Mouse (Mus musculus) liver, postnatal 0 days (tissue): Measurements from ENCODE around the gene 2310022A10Rik. TPM values are rescaled to one million over a fixed set of nuclear protein-coding genes. Genes with fewer than 3 reads are reported as not detected.

Experiments used
- ATAC-seq: fragments of 200-750 bp; cut with Nextera tagmentation; 2 replicates; pipeline ENCODE4 v1.8.0; 2017; ENCODE audit warnings: mild to moderate bottlenecking, moderate library complexity
- DNase-seq: peaks from one replicate; pipeline ENCODE4 v3.0.0-alpha.2; 2016
- H3K27ac ChIP-seq: fragments of 300-500 bp; sonication (generic); 2 replicates; pipeline ENCODE4 v1.5.1; 2014; ENCODE audit warnings: antibody characterized with exemption, moderate library complexity, mild to moderate bottlenecking, low read depth
- H3K27me3 ChIP-seq: fragments of 300-500 bp; sonication (generic); 2 replicates; pipeline ENCODE4 v1.6.1; 2014; ENCODE audit warnings: low read length, control low read depth, mixed read lengths; ENCODE audit not compliant: insufficient read depth
- H3K36me3 ChIP-seq: fragments of 300-500 bp; sonication (generic); replicated peaks from 2 replicates; pipeline ENCODE4 v1.6.1; 2014; ENCODE audit warnings: mild to moderate bottlenecking, control low read depth, low read length, moderate library complexity, mixed read lengths; ENCODE audit not compliant: insufficient read depth
- H3K4me1 ChIP-seq: fragments of 300-500 bp; sonication (generic); 2 replicates; pipeline ENCODE4 v1.6.1; 2014; ENCODE audit warnings: antibody characterized with exemption, mild to moderate bottlenecking, control low read depth; ENCODE audit not compliant: insufficient read depth
- H3K4me2 ChIP-seq: fragments of 300-500 bp; sonication (generic); 2 replicates; pipeline ENCODE4 v1.6.1; 2014; ENCODE audit warnings: low read depth, mild to moderate bottlenecking, low read length, moderate library complexity, mixed read lengths
- H3K4me3 ChIP-seq: fragments of 300-500 bp; sonication (generic); 2 replicates; pipeline ENCODE4 v1.5.1; 2014; ENCODE audit warnings: low read depth, low read length
- H3K9ac ChIP-seq: fragments of 300-500 bp; sonication (generic); replicated peaks from 2 replicates; pipeline ENCODE4 v1.6.1; 2014; ENCODE audit warnings: mild to moderate bottlenecking, moderate library complexity
- H3K9me3 ChIP-seq: fragments of 300-500 bp; sonication (generic); 2 replicates; pipeline ENCODE4 v1.6.1; 2016; ENCODE audit warnings: mild to moderate bottlenecking, control low read depth, low read length, mixed read lengths
- CTCF ChIP-seq: sonication (generic); IDR thresholded peaks from 2 replicates; pipeline ENCODE4 v1.5.1; 2016; ENCODE audit warnings: antibody characterized with exemption, low read depth
- EP300 ChIP-seq: IDR thresholded peaks from 2 replicates; pipeline ENCODE4 v1.6.1; 2016; ENCODE audit warnings: antibody characterized with exemption, low read depth, mild to moderate bottlenecking
- WGBS: fragments of 180-500 bp; shearing (Covaris S2); extraction: QIAGEN DNeasy Blood & Tissue Kit; methylation state at CpG from one replicate; pipeline ENCODE4 v1.1.7; 2014; ENCODE audit not compliant: insufficient replicate concordance; 5-methylcytosine and 5-hydroxymethylcytosine counted together
- polyA plus RNA-seq: library from polyadenylated mRNA; unstranded; fragments of >200 nt; fragmentation: Nextera tagmentation; extraction: Ambion mirVana; gene quantifications from 2 replicates; pipeline ENCODE4 v1.2.1, GENCODE M21; 2015

2310022A10Rik gene
- polyA plus RNA-seq, 1 experiment from 2014 or later, result 8.6 TPM

DNA sequence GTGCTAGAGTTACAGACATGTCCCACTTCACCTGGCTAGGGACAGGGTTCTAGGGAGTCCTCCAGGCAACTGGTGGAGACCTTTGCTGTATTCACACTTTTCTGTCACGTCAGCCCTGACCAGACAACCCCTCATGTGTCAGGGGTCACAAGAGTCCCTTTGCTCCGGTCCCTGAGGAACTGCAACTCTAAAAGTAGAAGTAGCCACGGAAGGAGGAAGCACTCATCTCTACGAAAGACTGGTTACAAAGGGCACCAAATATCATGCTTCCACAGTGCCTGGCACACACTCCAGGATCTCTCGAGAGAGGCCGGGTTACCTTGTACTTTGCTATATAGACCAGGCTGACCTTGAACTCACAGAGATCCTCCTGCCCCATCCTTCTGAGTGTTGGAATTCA lies 16.4 kb upstream of the 2310022A10Rik start:
- peaks cover 46% of the 10 kb centered on the region for H3K4me1 ChIP-seq
- ATAC-seq, result no peak
- DNase-seq, result no peak
- no peak overlapping the region for H3K4me2 ChIP-seq
- H3K36me3 ChIP-seq, result peaks cover 40% of the 10 kb centered on the region
- no peak overlapping the region for H3K4me3 ChIP-seq
- H3K9me3 ChIP-seq, result no peaks in the 10 kb centered on the region
- H3K9ac ChIP-seq, result no peak overlapping the region
- 63% methylated on average over 6 of the region's 6 CpGs for WGBS
- TF ChIP-seq EP300, result no peak
- TF ChIP-seq CTCF, result no peak
- peak overlapping the region; percentile 39; the same call in 1 of the 2 replicates for H3K27ac ChIP-seq
- H3K27me3 ChIP-seq, result no peaks in the 10 kb centered on the region

DNA sequence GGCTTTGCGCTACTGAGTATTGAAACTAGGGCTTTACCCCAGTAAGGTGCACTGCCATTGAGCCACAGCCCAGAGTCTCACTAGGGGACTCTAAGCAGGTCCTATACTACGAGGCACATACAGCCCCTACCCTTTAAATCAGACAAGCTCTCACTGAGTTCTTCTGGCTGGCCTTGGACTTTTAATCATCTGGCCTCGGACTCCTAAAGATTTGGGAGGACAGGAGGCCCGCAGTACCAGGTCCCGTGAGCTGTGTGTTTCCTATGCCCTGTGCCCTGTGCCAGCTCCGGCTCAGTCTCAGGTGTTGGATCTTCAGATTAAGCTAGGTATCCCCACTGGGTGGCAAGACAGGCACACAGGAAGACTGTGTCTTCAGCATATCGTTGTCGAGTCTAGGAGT lies 15.0 kb upstream of the 2310022A10Rik start:
- DNase-seq (no peak), ATAC-seq (no peak)
- H3K36me3 ChIP-seq, result peaks cover 33% of the 10 kb centered on the region
- H3K4me2 ChIP-seq, result no peak overlapping the region
- H3K4me1 ChIP-seq, result peaks cover 56% of the 10 kb centered on the region
- TF ChIP-seq EP300, result no peak
- TF ChIP-seq CTCF, result no peak
- WGBS, result 82% methylated on average over 8 of the region's 8 CpGs
- H3K9me3 ChIP-seq, result no peaks in the 10 kb centered on the region
- H3K27ac ChIP-seq, result no peak overlapping the region
- no peak overlapping the region for H3K4me3 ChIP-seq
- H3K9ac ChIP-seq, result no peak overlapping the region
- no peaks in the 10 kb centered on the region for H3K27me3 ChIP-seq

DNA sequence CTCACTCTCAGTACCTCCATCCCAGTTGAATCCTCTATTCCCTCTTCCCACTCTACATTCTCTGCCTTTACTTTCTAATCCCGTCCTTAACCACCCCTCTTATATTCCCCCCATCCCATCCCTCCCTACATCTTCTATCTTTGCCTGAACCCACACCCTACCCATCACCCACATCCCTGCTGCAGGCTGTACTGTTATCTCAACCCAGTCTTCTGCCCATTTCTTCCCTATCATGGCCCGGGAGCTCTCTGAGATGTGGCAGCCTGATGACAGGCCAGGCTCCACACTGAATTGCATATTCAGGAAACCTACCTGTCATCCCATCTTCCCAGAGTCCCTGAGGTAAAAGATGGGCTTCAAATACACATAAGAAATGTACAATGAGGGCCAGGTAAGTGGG lies 14.2 kb upstream of the 2310022A10Rik start:
- Histone ChIP-seq H3K9me3 (no peaks in the 10 kb centered on the region), H3K4me2 (peak overlapping the region; percentile 22; the same call in 1 of the 2 replicates), H3K27me3 (no peaks in the 10 kb centered on the region), H3K4me1 (peaks cover 58% of the 10 kb centered on the region), H3K4me3 (no peak overlapping the region), H3K36me3 (peaks cover 28% of the 10 kb centered on the region), H3K9ac (no peak overlapping the region), H3K27ac (no peak overlapping the region)
- DNase-seq (no peak), ATAC-seq (no peak)
- no peak for TF ChIP-seq EP300
- TF ChIP-seq CTCF, result no peak
- 58% methylated on average over 2 of the region's 2 CpGs for WGBS

DNA sequence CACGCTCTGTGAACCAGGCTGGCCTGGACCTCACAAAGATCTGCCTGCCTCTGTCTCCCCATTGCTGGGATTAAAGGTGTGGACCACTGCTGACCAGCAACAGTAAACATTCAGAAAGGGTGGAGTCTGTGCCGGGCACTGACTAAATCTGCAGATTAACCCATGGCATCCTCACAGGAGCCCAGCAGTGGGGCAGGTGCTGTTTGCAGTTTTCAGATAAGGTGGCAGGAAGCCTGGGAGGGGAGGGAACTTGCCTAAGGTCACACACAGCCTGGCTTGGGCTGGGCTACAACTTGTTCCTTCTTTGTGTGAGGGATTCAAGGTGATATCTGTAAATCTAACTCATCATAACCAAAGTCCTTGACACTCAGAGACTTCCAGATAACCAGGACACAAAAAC lies 12.5 kb upstream of the 2310022A10Rik start:
- peak overlapping the region; percentile 59 for H3K27ac ChIP-seq
- peak overlapping the region; percentile 98 for H3K4me2 ChIP-seq
- peaks cover 53% of the 10 kb centered on the region for H3K4me1 ChIP-seq
- H3K27me3 ChIP-seq, result no peaks in the 10 kb centered on the region
- no peak overlapping the region for H3K9ac ChIP-seq
- ATAC-seq, result peak; percentile 65
- DNase-seq, result peak; percentile 57
- WGBS, result 59% methylated on average over 2 of the region's 2 CpGs
- TF ChIP-seq EP300 (peak; percentile 58; the same call in 1 of the 2 replicates), CTCF (no peak)
- H3K4me3 ChIP-seq, result no peak overlapping the region
- H3K9me3 ChIP-seq, result no peaks in the 10 kb centered on the region
- peaks cover 26% of the 10 kb centered on the region for H3K36me3 ChIP-seq

DNA sequence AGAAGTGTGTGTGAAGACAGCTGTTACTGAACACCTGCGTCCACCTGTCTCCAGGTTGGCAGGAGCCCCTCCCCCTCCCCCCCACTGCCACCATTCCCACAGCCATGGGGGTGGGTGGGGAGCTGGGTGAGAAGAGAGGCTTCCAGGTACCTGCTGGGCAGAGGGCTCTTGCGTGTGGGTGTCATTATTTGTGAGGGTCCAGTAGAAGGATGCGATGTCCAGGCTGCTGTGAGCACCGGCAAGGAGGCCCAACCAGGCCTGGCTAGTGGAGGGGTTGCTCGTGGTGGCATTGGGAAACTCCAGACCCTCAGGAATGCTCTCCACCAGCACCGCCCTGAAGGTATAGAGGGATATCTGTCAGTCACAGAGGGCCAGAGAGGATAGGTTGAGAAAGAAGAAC lies 12.1 kb upstream of the 2310022A10Rik start:
- TF ChIP-seq CTCF, result no peak
- TF ChIP-seq EP300, result no peak
- peaks cover 22% of the 10 kb centered on the region for H3K36me3 ChIP-seq
- no peak for ATAC-seq
- H3K4me2 ChIP-seq, result peak overlapping the region; percentile 98
- H3K27me3 ChIP-seq, result no peaks in the 10 kb centered on the region
- peaks cover 49% of the 10 kb centered on the region for H3K4me1 ChIP-seq
- 87% methylated on average over 6 of the region's 6 CpGs for WGBS
- no peak overlapping the region for H3K9ac ChIP-seq
- peak overlapping the region; percentile 61 for H3K4me3 ChIP-seq
- no peak for DNase-seq
- peak overlapping the region; percentile 59; the same call in 1 of the 2 replicates for H3K27ac ChIP-seq
- H3K9me3 ChIP-seq, result no peaks in the 10 kb centered on the region

DNA sequence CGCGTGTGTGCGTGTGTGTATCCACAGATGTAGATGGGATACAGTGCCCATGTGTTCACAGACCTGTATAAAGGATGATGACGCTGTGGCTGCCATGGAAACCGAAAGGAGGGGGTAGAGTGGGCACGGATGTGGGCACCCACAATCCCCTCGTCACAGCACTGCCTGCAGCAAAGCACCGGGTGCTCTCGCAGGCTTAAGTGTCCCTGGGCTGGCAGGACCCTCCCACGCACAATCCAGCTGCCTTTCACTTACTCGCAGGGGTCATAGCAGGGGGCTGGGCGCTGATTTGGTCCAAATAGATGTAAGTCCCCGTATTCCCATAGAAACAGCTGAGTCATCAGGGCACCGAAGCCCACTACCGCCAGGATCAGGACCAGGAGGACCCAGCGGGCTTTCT lies 11.6 kb upstream of the 2310022A10Rik start:
- peaks cover 44% of the 10 kb centered on the region for H3K4me1 ChIP-seq
- peak overlapping the region; percentile 98 for H3K4me2 ChIP-seq
- H3K4me3 ChIP-seq, result peak overlapping the region; percentile 61
- H3K36me3 ChIP-seq, result peaks cover 17% of the 10 kb centered on the region
- 77% methylated on average over 16 of the region's 16 CpGs for WGBS
- DNase-seq (no peak), ATAC-seq (no peak)
- H3K9me3 ChIP-seq, result no peaks in the 10 kb centered on the region
- H3K27me3 ChIP-seq, result no peaks in the 10 kb centered on the region
- H3K9ac ChIP-seq, result no peak overlapping the region
- no peak for TF ChIP-seq EP300
- no peak for TF ChIP-seq CTCF
- no peak overlapping the region for H3K27ac ChIP-seq

DNA sequence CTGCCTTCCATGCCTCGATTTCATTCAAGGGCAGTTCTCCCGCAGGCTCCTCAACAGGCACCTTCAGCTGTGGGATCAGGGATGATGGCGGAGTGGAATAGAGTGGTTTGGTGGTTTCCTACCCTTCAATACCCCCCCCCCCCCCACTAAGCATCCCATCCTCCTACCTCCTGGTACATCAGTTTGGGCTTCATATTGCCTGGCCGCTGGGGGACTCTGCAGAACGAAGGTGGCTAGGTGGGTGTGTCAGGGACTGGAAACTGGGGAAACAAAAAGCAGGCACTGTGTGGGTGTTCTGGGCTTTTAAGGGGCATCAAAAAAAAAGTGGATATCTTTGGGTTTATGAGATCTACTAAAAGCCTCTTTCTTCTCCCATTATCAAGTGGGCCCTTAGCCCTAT lies 11.1 kb upstream of the 2310022A10Rik start:
- 61% methylated on average over 5 of the region's 5 CpGs for WGBS

More for the DNA sequence above, 11.1 kb upstream of the 2310022A10Rik start:
- Histone ChIP-seq H3K4me2 (peak overlapping the region; percentile 98), H3K27ac (no peak overlapping the region), H3K9ac (peak overlapping the region; percentile 69), H3K4me1 (peaks cover 44% of the 10 kb centered on the region), H3K9me3 (no peaks in the 10 kb centered on the region), H3K27me3 (no peaks in the 10 kb centered on the region), H3K36me3 (peaks cover 17% of the 10 kb centered on the region), H3K4me3 (peak overlapping the region; percentile 61)
- DNase-seq (no peak), ATAC-seq (no peak)
- TF ChIP-seq EP300 (no peak), CTCF (no peak)
